Mouse (Mus musculus) cerebellum, postnatal 36 days (tissue): ENCODE measurements around the gene Ubfd1.

Experiments
- DNase-seq, 2 experiments: peaks; one replicate each; pipeline ENCODE4 v3.0.0; 2021 to 2022; ENCODE audit warnings: mixed read lengths in 2 of 2

The Ubfd1 gene

DNA sequence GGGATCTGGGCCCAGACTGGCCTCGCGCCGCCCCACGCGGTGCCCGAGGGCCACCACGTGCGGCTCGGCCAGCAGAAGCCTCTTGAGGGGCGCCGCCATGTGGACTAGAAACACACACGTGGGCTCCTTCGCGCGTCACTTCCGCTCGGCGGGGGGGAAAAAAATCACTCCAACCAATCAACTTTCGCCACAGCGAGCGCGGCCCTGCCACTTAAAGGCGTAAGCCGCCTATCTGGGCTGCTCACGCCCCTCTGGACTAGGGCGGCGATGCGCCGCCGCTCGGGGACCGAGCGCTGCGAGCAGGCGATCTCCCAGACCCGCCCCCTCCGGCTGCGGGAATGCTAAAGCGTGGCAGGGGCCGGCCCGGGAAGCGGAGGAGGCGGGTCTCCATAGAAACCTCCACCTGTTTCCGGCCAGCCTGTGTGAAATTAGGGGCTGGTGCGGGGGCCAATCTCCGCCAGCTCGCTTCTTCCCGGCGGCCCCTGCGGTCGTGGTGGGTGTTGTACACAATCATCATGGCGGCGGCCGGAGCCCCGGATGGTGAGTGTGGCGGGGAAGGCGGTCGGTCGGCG is at the start of gene Ubfd1, which contains the start of gene Ears2:
TSS of gene Ubfd1 (plus strand) at position 231 of the 572 bp plus-strand sequence.
TSS of gene Ears2 (minus strand) at position 319 of the 572 bp plus-strand sequence.
- DNase-seq = peak; percentile 96 to 99

DNA sequence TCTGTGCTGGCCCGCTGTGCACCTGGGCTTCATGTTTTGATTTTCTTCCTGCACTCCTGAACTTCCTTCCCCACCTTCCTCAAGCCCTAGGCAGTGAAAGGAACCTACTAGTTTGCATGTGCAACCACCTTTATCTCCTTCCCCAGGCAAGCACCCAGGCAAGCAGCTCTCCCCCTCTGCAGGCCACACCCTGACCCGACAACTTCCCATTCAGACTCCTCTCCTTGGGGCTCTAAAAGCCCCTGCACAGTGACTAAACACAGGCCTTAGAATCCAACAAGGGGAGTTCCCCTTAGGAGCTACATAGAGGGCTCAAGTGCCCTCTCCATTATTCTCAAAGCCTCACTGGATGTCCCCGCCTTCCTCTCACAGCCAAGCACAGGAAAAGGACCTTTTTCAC is 48.7 kb upstream of the Ubfd1 start:
- no peak for DNase-seq

DNA sequence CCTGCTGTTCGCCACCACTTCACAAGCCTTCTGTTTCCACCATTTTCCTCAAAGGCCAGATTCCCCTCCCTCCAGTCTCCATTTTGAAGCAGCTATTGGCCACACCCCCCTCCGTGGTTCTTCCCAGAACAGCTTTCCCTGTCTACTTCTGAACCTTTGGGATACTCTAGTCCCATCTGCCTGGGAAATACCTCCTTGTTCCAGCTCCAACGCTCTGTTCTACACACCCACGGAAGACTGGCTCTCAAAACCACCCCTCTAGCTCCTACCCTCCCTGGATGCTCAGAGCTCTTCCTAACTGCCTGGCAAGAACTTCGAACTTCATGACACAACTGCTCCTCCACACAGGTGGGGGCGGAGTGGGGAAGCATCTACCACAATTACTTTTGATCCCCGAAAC is 48.0 kb upstream of the Ubfd1 start:
- DNase-seq = no peak

DNA sequence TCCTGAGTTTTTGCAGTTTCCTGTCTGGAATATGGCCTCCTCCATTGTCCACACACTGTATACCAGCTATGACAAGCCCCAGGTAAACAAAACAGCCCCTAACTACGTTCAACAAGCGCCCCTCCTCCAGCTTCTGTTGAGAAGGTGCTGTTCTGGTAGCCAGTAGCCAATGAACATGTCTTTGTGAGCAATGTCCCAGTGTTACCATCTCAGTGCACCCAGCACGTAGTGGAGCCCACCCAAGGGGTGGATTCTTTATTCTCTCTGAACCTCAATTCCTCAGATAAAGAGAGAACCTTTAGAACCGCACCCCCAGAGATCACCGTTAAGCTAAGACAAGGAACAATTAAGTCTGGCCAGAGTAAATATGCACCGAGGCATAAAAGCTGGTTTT is 46.7 kb upstream of the Ubfd1 start:
- DNase-seq = peak in 1 of 2 experiments; percentile 17

DNA sequence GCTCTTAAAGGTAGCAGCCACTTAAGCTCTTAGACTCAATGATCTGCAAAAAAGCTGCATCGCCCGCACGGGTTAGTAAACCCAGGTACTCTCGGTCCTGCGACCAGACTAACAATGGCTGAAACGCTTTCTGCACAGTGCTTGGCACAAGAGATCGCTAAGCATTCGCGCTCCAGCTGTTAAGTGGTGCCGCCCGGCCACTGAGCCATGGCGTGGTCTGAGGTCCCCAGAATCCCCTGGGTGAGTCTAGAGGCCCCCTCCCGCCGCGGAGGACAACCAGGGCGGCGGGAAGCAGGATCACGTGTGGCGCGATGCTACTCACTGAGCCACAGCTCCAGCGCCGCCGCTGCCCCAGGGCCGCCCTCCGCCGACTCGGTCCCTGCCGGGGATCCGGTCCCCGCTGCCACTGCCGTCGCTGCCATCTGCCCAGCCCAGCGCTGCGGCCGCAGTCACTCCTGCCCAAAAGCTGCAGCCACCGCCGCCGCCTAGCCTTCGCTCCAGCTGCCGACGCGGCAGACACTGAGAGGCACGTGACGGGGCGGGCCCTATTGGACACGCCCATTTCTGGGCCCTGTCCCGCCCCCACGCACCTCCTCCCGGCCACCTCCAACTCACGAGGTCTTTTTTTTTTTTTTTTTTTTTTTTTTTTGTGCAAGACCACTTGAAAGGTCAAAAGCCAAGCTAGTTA is 46.2 kb upstream of the Ubfd1 start, which contains the start of gene Gga2:
TSS of gene Gga2 (minus strand) at position 556 of the 688 bp plus-strand sequence.
- DNase-seq = peak; percentile 81 to 87

DNA sequence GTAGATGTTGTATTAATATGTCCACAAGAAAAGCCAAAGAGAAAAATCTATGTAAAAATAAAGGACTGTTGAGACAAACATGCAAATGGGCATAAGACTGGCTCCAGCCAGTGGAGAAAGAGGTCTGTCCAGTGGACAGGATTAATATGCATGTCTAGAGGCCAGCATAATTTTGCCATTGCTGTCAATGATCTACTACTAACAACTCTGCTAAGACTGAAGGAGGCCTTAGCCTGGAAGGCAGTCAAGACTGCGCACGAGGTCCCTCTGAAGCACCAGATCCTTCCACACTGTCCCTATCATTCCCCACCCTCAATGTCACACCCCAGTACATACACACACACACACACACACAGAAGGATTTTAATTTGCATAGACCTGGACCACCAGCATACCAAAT is 44.8 kb upstream of the Ubfd1 start:
- no peak for DNase-seq

DNA sequence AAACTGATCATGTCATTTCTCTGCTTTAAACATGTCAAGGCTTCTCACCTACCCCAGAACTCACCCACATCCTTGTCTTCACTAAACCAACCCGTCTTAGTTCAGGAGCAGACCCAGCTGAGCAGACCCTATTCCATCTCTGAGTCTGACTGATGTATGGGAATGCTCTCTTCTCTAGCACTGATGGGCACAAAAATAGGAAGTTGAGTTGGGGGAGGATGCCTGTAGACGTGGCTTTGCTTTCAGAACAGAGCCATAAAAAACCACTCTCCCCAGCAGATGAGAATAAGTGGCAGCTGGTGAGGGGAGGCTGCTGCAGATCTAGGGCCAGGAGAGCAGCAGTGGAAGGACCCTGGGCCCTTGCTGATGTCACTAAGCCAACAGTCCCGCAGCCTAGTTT is 33.6 kb upstream of the Ubfd1 start:
- DNase-seq = no peak

DNA sequence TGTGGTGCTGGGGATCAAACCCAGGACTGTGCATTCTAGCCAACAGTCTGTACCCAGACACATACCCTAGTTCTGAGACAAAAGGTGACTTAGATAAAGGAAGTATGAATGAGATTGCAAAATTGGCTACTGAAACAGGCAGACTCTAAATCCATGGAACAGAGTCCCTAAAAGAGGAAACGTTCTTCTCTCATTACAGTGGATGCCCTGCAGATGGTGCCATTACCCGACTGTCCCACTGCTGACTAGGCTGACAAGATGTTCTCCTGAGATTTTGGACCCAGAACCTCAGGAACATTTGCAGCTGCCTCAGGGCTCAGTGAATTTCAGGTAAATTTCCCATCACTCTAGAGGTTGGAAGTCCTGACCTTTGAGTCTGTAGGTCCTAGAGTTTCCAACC is 32.6 kb upstream of the Ubfd1 start:
- DNase-seq = no peak

DNA sequence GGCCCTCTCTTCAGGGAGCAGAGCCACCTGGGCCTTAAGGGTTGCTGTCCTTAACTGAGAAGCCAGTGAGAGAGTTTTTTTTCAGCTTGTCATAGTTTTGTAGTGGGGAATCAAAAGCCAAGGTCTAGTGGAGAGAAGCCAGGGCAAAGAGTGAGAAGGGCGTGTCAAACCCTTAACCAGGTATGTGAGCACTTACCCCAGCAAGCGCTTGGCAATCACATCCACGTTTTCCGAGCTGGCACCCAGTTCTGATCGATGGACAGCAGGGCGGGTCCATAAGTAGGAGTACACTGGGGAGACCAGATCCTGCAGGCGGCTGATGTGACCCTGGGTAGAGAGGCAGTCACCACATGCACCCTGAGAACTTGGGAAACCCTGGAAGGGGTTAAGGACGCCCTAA is 22.9 kb upstream of the Ubfd1 start:
- no peak for DNase-seq

DNA sequence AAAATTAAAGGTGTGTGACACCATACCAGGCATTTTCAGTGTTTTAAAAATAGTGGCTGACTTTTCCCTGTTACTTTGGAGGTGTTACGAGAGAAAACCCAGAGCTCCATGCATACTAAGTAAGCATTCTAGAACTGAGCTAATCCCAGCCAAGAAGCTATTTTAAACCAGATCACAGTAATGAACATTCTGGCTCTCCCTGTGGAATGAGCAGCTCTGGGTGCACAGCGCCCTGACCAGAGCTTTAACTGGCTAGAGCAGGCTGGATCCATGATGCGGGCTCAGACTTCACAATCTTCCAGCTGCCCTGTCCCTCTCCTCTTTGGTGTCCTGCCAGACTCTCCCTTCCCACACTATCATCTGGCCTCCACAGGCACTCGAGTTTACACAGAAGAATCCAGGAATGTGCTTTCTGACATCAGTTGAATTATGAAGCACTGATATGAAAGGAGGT is 21.8 kb upstream of the Ubfd1 start:
- no peak for DNase-seq

DNA sequence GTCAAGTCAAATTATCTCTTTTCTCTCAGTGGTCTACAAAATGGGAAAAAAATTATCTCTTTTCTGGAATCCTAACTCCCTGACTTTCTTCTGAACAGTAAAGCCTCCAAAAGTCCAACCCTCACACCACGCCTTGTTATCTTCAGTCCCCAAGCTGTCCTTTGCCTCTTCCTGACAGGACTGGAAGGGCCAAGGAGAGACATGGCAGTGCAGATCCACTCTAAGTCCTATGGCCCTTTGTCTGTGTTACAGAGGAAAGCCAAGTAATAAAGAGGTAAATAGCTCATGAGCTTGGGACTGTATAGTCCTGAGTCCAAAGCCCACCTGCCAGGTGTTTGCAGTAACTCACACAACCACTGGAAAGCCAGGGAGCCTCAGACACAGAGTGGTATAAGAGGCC is 21.3 kb upstream of the Ubfd1 start:
- DNase-seq = no peak

DNA sequence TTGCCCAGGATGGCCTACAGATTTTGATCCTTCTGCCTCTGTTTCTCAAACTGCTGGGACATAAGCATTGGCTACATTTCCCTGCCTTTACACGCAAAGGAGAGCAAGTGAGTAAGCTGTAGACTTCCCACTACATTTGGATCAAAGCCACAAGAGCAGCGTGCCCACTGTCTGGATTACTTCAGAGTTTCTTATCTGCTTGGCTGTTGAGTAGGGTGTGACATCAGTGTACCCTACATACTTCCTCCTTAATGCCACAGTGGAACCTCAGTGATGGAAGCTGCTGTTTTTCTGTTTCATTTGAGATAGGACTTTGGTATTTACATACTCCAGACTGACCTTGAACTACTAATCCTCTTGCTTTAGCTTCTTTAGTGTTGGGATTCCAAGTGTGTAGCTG is 20.2 kb upstream of the Ubfd1 start:
- DNase-seq = no peak

DNA sequence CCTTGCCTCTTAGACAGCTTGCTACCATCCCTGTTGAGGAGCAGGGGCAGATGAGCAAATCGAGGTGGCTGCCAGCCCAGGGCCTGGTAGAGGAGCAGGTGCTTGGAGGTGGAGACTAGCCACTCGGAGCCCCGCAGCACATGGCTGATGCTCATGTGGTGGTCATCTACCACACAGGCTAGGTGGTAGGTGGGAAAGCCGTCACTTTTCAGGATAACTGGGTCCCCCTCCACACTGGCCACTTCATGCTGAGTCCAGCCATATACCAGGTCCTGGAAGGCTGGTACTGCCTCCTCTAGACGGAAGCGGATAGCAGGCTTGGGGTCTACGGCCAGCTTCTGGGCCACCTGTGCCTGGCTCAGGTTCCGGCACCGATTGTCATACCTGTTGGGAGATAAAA is 18.8 kb upstream of the Ubfd1 start:
- DNase-seq = no peak

DNA sequence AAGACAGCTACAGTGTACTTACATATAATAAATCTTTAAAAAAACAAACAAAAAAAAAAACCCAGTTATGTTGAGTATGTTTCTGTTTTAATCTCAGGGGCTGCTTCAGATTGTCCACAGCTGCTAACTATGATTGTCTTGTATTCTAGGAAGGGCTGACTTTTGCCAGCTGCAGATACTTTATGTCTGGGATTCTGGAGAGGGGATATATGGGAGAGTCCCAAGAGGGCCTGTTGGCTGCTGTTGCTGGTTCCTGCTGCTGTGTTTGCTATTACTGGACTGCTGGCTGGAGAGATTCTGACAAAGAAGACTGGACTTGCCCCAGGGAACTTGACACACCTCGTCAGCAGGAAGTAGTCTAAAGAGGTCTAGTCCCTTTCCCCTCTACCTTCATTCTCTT is 16.1 kb upstream of the Ubfd1 start:
- DNase-seq = no peak

DNA sequence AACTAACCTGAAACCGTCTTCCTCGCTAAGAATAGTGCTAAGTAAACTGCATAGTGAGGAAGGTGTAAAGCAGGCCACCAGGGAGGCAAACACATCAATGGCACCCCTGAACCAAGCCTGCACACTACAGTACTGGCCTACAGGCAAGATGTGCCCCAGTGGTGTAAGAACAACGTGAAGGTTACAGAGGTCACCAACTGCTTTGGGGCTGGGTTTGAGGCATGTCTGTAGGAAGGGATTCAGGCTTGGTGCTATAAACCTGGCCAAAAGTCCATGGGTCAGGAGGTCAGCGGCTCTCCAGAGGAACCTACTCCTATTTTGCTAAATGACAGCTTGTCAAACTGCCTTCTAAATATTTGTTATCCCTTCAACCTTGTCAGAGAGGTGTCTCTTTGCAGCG is 10.3 kb upstream of the Ubfd1 start:
- DNase-seq = no peak

DNA sequence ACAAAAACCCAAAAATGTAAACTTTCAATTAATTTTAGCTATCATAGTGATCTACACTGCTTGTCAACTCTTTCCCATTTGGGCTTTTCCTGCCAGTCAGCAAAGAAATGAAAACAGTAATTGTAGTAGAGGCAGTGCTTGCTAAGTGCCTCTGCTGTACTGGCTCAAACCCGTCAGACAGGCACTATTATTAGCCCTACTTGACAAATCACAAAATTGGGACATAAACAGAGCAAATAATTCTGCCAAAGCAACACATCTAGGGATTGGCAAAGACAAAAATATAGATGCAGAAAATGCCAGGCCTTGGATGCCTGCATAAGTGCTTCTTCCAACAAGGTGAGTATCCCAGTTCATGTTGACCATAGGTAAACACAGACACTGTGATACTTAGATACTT is 1.3 kb upstream of the Ubfd1 start:
- DNase-seq = no peak

DNA sequence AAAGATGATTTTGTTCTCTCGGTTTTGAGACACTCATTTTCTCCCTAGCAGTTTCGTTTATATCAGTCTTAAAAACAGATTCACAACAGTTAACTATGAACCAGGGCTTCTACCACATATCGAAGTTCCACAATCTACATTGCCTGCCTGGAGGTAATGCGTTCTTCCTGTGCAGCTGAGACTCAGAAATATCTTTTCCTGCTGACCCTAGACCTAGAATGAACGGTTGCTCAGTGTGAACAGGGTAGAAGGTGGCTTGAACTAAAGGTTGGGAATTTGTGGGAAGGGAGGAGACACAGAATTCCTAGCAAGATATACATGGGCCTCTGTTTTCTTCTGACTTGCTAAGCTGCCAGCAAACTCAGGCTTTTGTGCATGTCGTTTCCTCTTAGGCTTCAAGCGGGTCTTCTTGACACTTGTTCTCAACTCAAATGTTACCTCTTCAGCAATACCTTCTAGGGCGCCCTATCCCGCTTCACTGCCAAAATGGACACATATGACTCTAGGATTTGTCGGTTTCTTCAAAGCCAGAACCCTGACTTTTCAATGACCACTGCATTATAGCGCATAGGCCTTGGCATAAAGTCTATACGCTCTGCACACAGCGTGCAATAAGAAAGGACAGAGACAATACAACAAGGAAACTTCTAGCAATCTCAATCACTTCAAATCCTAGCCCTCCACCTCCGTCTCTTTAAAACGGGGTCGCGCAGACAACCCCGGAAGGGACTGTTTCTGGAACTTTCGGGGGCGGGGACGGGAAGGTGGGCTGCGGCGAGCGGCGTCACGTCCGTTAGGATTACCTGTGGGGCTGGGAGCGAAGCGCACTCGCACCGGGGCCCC is 652 bp upstream of the Ubfd1 start:
- DNase-seq = no peak

DNA sequence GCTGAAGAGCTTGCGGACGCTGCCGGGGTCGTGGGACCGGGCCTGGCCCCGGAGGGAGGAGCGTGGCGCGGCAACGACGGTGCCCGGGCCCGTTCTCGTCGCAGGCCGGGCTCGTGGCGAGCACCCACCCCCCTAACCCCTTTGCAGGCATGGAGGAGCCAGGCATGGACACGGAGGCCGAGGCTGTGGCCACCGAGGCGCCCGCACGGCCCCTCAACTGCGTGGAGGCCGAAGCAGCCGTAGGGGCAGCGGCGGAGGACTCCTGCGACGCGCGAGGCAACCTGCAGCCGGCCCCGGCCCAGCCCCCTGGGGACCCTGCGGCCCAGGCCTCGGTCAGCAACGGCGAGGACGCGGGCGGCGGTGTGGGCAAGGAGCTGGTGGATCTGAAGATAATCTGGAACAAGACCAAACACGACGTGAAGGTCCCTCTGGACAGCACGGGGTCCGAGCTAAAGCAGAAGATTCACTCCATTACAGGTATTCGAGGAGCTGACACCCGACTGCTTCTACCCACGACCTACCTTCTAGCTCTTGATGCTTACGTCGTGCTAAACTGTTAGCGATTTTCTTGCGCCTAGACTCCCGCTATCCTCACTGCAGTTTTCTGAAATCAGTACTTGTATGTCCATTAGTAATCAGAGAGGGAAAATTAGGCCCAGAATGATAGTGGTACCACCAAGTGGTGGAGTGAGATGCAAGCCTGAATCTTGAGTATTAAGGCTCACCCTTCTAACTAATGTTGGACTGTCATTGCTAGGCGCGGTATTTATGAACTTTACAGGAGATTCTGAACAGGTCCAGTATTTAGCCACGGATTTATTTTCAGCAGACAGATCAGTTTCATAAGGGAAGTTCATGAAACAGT is 774 bp downstream of the Ubfd1 start:
- DNase-seq = peak in 1 of 2 experiments; percentile 31

DNA sequence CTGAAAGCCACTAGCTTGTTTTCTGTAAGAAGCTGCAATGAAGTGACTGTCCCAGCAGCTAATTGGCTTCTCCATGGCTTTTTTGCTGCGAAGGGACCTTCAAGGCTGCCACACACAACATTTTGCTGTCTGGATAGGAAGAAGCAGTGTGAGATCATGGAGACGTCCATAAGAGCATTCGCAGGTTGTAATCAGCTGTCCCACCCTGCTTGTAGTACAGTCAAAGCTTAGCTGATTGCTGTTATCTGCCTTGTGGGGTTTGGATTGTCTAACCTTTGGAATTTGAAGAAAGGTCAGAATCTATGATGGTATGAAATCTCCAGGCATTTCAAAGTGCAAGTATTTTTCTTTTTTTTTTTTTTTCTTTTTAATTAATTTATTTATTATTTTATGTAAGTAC is 7.4 kb downstream of the Ubfd1 start:
- DNase-seq = no peak

DNA sequence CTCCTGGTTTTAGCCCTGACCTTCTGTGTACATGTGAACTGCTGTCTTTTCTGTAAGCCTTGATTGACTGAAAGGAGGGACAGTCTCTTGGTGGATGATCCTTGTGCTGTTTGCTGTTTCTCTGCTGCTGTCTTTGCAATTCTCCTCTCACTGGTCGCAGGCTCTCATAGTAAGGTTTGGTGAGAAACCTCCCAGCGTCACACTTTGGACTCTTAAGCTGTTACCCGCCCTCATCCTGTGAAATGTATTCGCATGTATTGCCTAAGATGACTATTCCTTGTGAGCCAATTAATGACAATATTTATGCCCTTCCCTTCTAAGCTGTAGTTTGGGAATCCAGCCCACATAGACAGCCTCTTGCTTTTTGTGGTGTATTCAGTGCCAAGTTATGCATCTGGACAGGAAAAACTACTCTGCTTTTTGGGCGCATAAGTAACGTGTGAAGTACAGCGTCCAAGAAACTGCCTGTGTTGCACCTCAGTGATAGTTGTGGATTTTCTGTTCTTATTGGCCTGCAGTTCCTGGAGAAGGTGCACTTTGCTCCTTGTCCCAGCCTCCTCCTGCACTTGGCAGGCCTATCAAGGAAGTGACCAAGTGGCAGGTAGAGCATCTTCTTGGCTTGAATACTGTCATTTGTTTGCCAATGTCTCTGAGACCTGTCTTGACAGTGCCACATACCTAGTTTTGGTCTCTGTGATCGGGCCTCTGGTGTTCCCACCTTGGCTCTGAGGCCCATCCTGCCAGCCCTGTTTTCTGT is 13.0 kb downstream of the Ubfd1 start:
- no peak for DNase-seq

DNA sequence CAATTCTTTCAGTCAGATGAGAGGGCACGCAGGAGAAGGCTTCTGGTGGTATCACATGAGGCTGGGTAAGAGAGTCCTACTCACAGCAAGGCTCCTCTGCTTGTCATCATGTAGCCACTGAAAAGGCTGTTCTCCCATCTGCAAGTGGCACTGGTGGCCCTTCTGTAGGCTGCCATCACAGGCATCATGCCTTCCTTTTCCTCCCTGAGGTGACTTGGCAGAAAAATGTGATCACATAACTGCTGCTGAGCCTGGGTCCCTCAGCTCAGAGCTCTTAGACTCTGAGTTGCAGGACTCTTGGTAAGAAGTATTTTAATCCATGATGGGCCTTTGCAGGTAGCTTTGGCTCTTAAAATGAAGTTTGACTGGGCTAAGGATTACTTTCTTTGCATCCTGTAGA is 14.1 kb downstream of the Ubfd1 start:
- DNase-seq = no peak
